Mouse (Mus musculus) lung, postnatal 25 days (tissue): Measurements from ENCODE around the gene Cideb.

ENCODE experiments used
- DNase-seq: peaks from one replicate; pipeline ENCODE4 v3.0.0; 2022; ENCODE audit warnings: low spot score

The Cideb gene

GRCm38 (mm10) chr14:55758363-55758784 is at the start of gene Cideb:
Gene Cideb (minus strand): TSS chr14:55758458.
- DNase-seq = peak; percentile 63

GRCm38 (mm10) chr14:55795380-55796163 is 37.3 kb upstream of the Cideb start:
- peak; percentile 57 for DNase-seq

- DNase-seq = no peak
Measured at GRCm38 (mm10) chr14:55793946-55794345, 35.7 kb upstream of the Cideb start.

- DNase-seq = no peak
Measured at GRCm38 (mm10) chr14:55793461-55793860, 35.2 kb upstream of the Cideb start.

GRCm38 (mm10) chr14:55788256-55789050 is 30.2 kb upstream of the Cideb start, which contains the start of gene Ripk3:
Gene Ripk3 (minus strand): TSS chr14:55788865.
- peak; percentile 64 for DNase-seq

GRCm38 (mm10) chr14:55787731-55788130 is 29.5 kb upstream of the Cideb start:
- DNase-seq = no peak

GRCm38 (mm10) chr14:55785195-55785594 is 26.9 kb upstream of the Cideb start:
- DNase-seq = no peak

- no peak for DNase-seq
Measured at GRCm38 (mm10) chr14:55783958-55784235, 25.6 kb upstream of the Cideb start, which contains the start of gene Adcy4. Gene Adcy4 (minus strand): TSS chr14:55784095.

- DNase-seq = peak; percentile 72
Measured at GRCm38 (mm10) chr14:55783171-55783957, 25.1 kb upstream of the Cideb start.

GRCm38 (mm10) chr14:55782361-55782960 is 24.2 kb upstream of the Cideb start:
- DNase-seq = no peak

- DNase-seq = peak; percentile 83
Measured at GRCm38 (mm10) chr14:55781310-55781709, 23.1 kb upstream of the Cideb start.

- DNase-seq = no peak
Measured at GRCm38 (mm10) chr14:55780736-55781135, 22.5 kb upstream of the Cideb start.

- DNase-seq = no peak
Measured at GRCm38 (mm10) chr14:55779656-55780055, 21.4 kb upstream of the Cideb start.

GRCm38 (mm10) chr14:55778686-55779085 is 20.4 kb upstream of the Cideb start:
- no peak for DNase-seq

GRCm38 (mm10) chr14:55777806-55778205 is 19.5 kb upstream of the Cideb start:
- DNase-seq = no peak

GRCm38 (mm10) chr14:55777176-55777575 is 18.9 kb upstream of the Cideb start:
- DNase-seq = no peak

- DNase-seq = no peak
Measured at GRCm38 (mm10) chr14:55776711-55777110, 18.5 kb upstream of the Cideb start.

- no peak for DNase-seq
Measured at GRCm38 (mm10) chr14:55769087-55769703, 10.9 kb upstream of the Cideb start.

GRCm38 (mm10) chr14:55768555-55768954 is 10.3 kb upstream of the Cideb start:
- peak; percentile 52 for DNase-seq

GRCm38 (mm10) chr14:55767519-55768414 is 9.5 kb upstream of the Cideb start:
- DNase-seq = peak; percentile 59
